Mouse (Mus musculus) midbrain, embryonic 10.5 days (tissue): ENCODE measurements around the gene Osr1. TPM values are rescaled to one million over a fixed set of nuclear protein-coding genes. Genes with fewer than 3 reads are reported as not detected.

ENCODE experiments used
- DNase-seq: peaks from one replicate; pipeline ENCODE4 v3.0.0-alpha.2; 2017; ENCODE audit warnings: low spot score
- H3K27ac ChIP-seq: fragments of 300-500 bp; sonication (generic); replicated peaks from 2 replicates; pipeline ENCODE4 v1.5.1; 2016; ENCODE audit warnings: mild to moderate bottlenecking
- H3K27me3 ChIP-seq: fragments of 300-500 bp; sonication (generic); 2 replicates; pipeline ENCODE4 v1.6.1; 2016; ENCODE audit warnings: low read depth, mild to moderate bottlenecking; ENCODE audit not compliant: poor library complexity, severe bottlenecking
- H3K36me3 ChIP-seq: fragments of 300-500 bp; sonication (generic); 2 replicates; pipeline ENCODE4 v1.6.1; 2016; ENCODE audit warnings: mild to moderate bottlenecking, moderate library complexity
- H3K4me1 ChIP-seq: fragments of 300-500 bp; sonication (generic); 2 replicates; pipeline ENCODE4 v1.6.1; 2016
- H3K4me3 ChIP-seq: fragments of 300-500 bp; sonication (generic); 2 replicates; pipeline ENCODE4 v1.5.1; 2016; ENCODE audit warnings: mild to moderate bottlenecking, moderate library complexity
- H3K9me3 ChIP-seq: fragments of 300-500 bp; sonication (generic); replicated peaks from 2 replicates; pipeline ENCODE4 v1.6.1; 2016; ENCODE audit warnings: mild to moderate bottlenecking
- WGBS: fragments of 180-500 bp; shearing (Covaris S2); methylation state at CpG from one replicate; pipeline ENCODE4 v1.1.7; 2016; 5-methylcytosine and 5-hydroxymethylcytosine counted together
- polyA plus RNA-seq: library from polyadenylated mRNA; unstranded; fragments of >200 nt; fragmentation: Nextera tagmentation; extraction: Ambion mirVana; gene quantifications from 2 replicates; pipeline ENCODE4 v1.2.1, GENCODE M21; 2016

Gene Osr1
- polyA plus RNA-seq, 1 experiment from 2014 or later = 5.4 TPM

GRCm38 (mm10) chr12:9579301-9580030 lies 9.6 kb downstream of the Osr1 start:
- no peak overlapping the region for H3K27ac ChIP-seq
- under 1% methylated on average over 31 of the region's 31 CpGs for WGBS

GRCm38 (mm10) chr12:9580041-9580905 lies 10.4 kb downstream of the Osr1 start:
- H3K27me3 ChIP-seq = peaks cover 96% of the 10 kb centered on the region
- DNase-seq = peak; percentile 59
- H3K4me3 ChIP-seq = peak overlapping the region; percentile 32; the same call in 1 of the 2 replicates
- H3K4me1 ChIP-seq = peaks cover 32% of the 10 kb centered on the region
- H3K27ac ChIP-seq = no peak overlapping the region
- WGBS = under 1% methylated on average over 32 of the region's 33 CpGs
- no peaks in the 10 kb centered on the region for H3K9me3 ChIP-seq
- no peaks in the 10 kb centered on the region for H3K36me3 ChIP-seq

More at GRCm38 (mm10) chr12:9579301-9580030, 9.6 kb downstream of the Osr1 start:
- peaks cover 27% of the 10 kb centered on the region for H3K4me1 ChIP-seq
- H3K4me3 ChIP-seq = no peak overlapping the region
- H3K9me3 ChIP-seq = no peaks in the 10 kb centered on the region
- peaks cover 100% of the 10 kb centered on the region for H3K27me3 ChIP-seq
- no peaks in the 10 kb centered on the region for H3K36me3 ChIP-seq
- peak; percentile 48 for DNase-seq

GRCm38 (mm10) chr12:9581011-9581410 lies 11.1 kb downstream of the Osr1 start:
- no peak overlapping the region for H3K27ac ChIP-seq
- H3K27me3 ChIP-seq = peaks cover 92% of the 10 kb centered on the region
- peak overlapping the region; percentile 32 for H3K4me3 ChIP-seq
- under 1% methylated on average over 30 of the region's 30 CpGs for WGBS
- H3K9me3 ChIP-seq = no peaks in the 10 kb centered on the region
- peaks cover 34% of the 10 kb centered on the region for H3K4me1 ChIP-seq
- peak; percentile 49 for DNase-seq
- H3K36me3 ChIP-seq = no peaks in the 10 kb centered on the region

GRCm38 (mm10) chr12:9581506-9581905 lies 11.6 kb downstream of the Osr1 start:
- H3K36me3 ChIP-seq = no peaks in the 10 kb centered on the region
- peak; percentile 28 for DNase-seq
- H3K27me3 ChIP-seq = peaks cover 92% of the 10 kb centered on the region
- no peaks in the 10 kb centered on the region for H3K9me3 ChIP-seq
- H3K4me3 ChIP-seq = no peak overlapping the region
- 2% methylated on average over 12 of the region's 12 CpGs for WGBS
- H3K4me1 ChIP-seq = peaks cover 34% of the 10 kb centered on the region
- H3K27ac ChIP-seq = no peak overlapping the region

GRCm38 (mm10) chr12:9582248-9582995 lies 12.5 kb downstream of the Osr1 start:
- Histone ChIP-seq H3K9me3 (no peaks in the 10 kb centered on the region), H3K4me1 (peaks cover 34% of the 10 kb centered on the region), H3K36me3 (no peaks in the 10 kb centered on the region), H3K4me3 (no peak overlapping the region), H3K27ac (no peak overlapping the region), H3K27me3 (peaks cover 83% of the 10 kb centered on the region)
- WGBS = 1% methylated on average over 14 of the region's 14 CpGs
- DNase-seq = peak; percentile 27

GRCm38 (mm10) chr12:9583380-9583779 lies 13.5 kb downstream of the Osr1 start:
- no peaks in the 10 kb centered on the region for H3K36me3 ChIP-seq
- H3K27ac ChIP-seq = no peak overlapping the region
- H3K9me3 ChIP-seq = no peaks in the 10 kb centered on the region
- peaks cover 73% of the 10 kb centered on the region for H3K27me3 ChIP-seq
- no peak for DNase-seq
- 9% methylated on average over 2 of the region's 2 CpGs for WGBS
- H3K4me3 ChIP-seq = no peak overlapping the region
- peaks cover 34% of the 10 kb centered on the region for H3K4me1 ChIP-seq

- Histone ChIP-seq H3K4me3 (peak overlapping the region; percentile 55), H3K27me3 (peaks cover 71% of the 10 kb centered on the region), H3K36me3 (no peaks in the 10 kb centered on the region), H3K27ac (peak overlapping the region; percentile 67), H3K9me3 (no peaks in the 10 kb centered on the region), H3K4me1 (peaks cover 30% of the 10 kb centered on the region)
- peak; percentile 84 for DNase-seq
- 1% methylated on average over 23 of the region's 23 CpGs for WGBS
Observed at GRCm38 (mm10) chr12:9584366-9585084, 14.6 kb downstream of the Osr1 start.

- WGBS = 0% methylated on average over 7 of the region's 7 CpGs
- H3K27ac ChIP-seq = peak overlapping the region; percentile 67
Observed at GRCm38 (mm10) chr12:9585085-9585453, 15.2 kb downstream of the Osr1 start.

GRCm38 (mm10) chr12:9587732-9588131 lies 17.8 kb downstream of the Osr1 start:
- DNase-seq = no peak
- H3K36me3 ChIP-seq = no peaks in the 10 kb centered on the region
- WGBS = 73% methylated on average over 1 of the region's 1 CpGs
- no peak overlapping the region for H3K27ac ChIP-seq
- H3K4me1 ChIP-seq = peaks cover 26% of the 10 kb centered on the region
- peaks cover 39% of the 10 kb centered on the region for H3K27me3 ChIP-seq
- H3K9me3 ChIP-seq = no peaks in the 10 kb centered on the region
- no peak overlapping the region for H3K4me3 ChIP-seq

More at GRCm38 (mm10) chr12:9585085-9585453, 15.2 kb downstream of the Osr1 start:
- no peaks in the 10 kb centered on the region for H3K9me3 ChIP-seq
- DNase-seq = no peak
- peaks cover 66% of the 10 kb centered on the region for H3K27me3 ChIP-seq
- H3K4me1 ChIP-seq = peaks cover 32% of the 10 kb centered on the region
- peak overlapping the region; percentile 55 for H3K4me3 ChIP-seq
- H3K36me3 ChIP-seq = no peaks in the 10 kb centered on the region

- 83% methylated on average over 7 of the region's 7 CpGs for WGBS
- H3K4me1 ChIP-seq = peaks cover 19% of the 10 kb centered on the region
- no peaks in the 10 kb centered on the region for H3K9me3 ChIP-seq
- DNase-seq = no peak
- H3K36me3 ChIP-seq = no peaks in the 10 kb centered on the region
- peaks cover 20% of the 10 kb centered on the region for H3K27me3 ChIP-seq
- H3K27ac ChIP-seq = no peak overlapping the region
- no peak overlapping the region for H3K4me3 ChIP-seq
Observed at GRCm38 (mm10) chr12:9589561-9590134, 19.7 kb downstream of the Osr1 start.

- Histone ChIP-seq H3K4me1 (peaks cover 11% of the 10 kb centered on the region), H3K27ac (no peak overlapping the region), H3K36me3 (no peaks in the 10 kb centered on the region), H3K4me3 (no peak overlapping the region), H3K27me3 (0 out of 2 replicates have a peak, but pooled peaks cover 13% of the 10 kb centered on the region), H3K9me3 (no peaks in the 10 kb centered on the region)
- DNase-seq = no peak
- 80% methylated on average over 3 of the region's 3 CpGs for WGBS
Observed at GRCm38 (mm10) chr12:9591141-9591540, 21.2 kb downstream of the Osr1 start.

GRCm38 (mm10) chr12:9598219-9598618 lies 28.3 kb downstream of the Osr1 start:
- Histone ChIP-seq H3K9me3 (no peaks in the 10 kb centered on the region), H3K36me3 (no peaks in the 10 kb centered on the region), H3K27me3 (no peaks in the 10 kb centered on the region), H3K4me3 (no peak overlapping the region), H3K27ac (no peak overlapping the region), H3K4me1 (no peaks in the 10 kb centered on the region)
- DNase-seq = no peak
